Mouse (Mus musculus) cortical plate, adult 2 months (tissue): ENCODE measurements around the gene Olfr958. TPM values are rescaled to one million over a fixed set of nuclear protein-coding genes. Genes with fewer than 3 reads are reported as not detected.

Source experiments
- H3K27ac ChIP-seq: fragments of 200-500 bp; 2 replicates; pipeline ENCODE4 v1.5.1; 2012; ENCODE audit warnings: low read length, control low read depth, inconsistent platforms; ENCODE audit not compliant: insufficient read depth
- H3K4me1 ChIP-seq: fragments of 200-500 bp; 2 replicates; pipeline ENCODE4 v1.6.1; 2011; ENCODE audit warnings: low read length; ENCODE audit not compliant: control insufficient read depth, insufficient read depth
- H3K4me3 ChIP-seq: fragments of 200-500 bp; 2 replicates; pipeline ENCODE4 v1.5.1; 2011; ENCODE audit warnings: mild to moderate bottlenecking, low read length, control low read depth; ENCODE audit not compliant: insufficient read depth
- CTCF ChIP-seq: fragments of 200-500 bp; IDR thresholded peaks from 2 replicates; pipeline ENCODE4 v1.5.1; 2011; ENCODE audit warnings: mild to moderate bottlenecking, control low read depth, low read length; ENCODE audit not compliant: insufficient read depth; ENCODE audit errors: extremely low read depth
- POLR2A ChIP-seq: fragments of 200-500 bp; IDR thresholded peaks from 2 replicates; pipeline ENCODE4 v1.6.1; 2011; ENCODE audit warnings: mild to moderate bottlenecking, low read length, control low read depth; ENCODE audit not compliant: insufficient read depth; ENCODE audit errors: extremely low read depth
- polyA plus RNA-seq: library from polyadenylated mRNA; depleted of rRNA; stranded (reverse); fragments of >200 nt; gene quantifications from 2 replicates; pipeline ENCODE4 v1.2.3, GENCODE M21; 2012; rRNA removed

Olfr958 gene
- polyA plus RNA-seq, 1 experiment = not detected

DNA sequence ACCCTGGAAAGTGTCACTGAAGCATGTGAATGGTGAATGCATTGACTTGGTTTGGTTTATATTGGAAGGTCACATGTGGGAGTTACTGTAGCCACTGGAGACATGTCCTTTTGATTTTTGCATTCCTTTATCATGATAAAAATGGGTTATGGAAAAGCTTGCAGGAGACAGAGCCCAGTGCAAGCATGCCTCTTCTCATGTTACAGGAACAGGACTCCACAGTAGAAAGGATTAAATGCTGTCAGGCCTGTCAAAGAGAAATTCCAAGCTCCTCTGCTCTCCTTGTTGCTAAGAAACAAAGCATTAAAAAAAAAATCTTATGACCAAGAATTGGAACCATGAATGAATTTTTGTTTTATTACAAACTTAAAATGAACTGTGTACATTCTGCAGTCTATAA lies 35.3 kb downstream of the Olfr958 start:
- TF ChIP-seq CTCF = no peak
- TF ChIP-seq POLR2A = no peak
- Histone ChIP-seq H3K4me3 (no peak overlapping the region), H3K4me1 (no peaks in the 10 kb centered on the region), H3K27ac (no peak overlapping the region)

GRCm38 (mm10) chr9:39515531-39515930 lies 38.3 kb downstream of the Olfr958 start, which contains the start of gene Olfr957:
TSS of gene Olfr957 (minus strand) at chr9:39515809.
- Histone ChIP-seq H3K4me3 (no peak within 1 kb of the TSS), H3K4me1 (no peaks in the 10 kb centered on the region), H3K27ac (no peak within 1 kb of the TSS)
- TF ChIP-seq POLR2A (no peak), CTCF (no peak)

- Histone ChIP-seq H3K27ac (no peak overlapping the region), H3K4me1 (no peaks in the 10 kb centered on the region), H3K4me3 (no peak overlapping the region)
- no peak for TF ChIP-seq CTCF
- TF ChIP-seq POLR2A = no peak
These were observed 44.4 kb downstream of the Olfr958 start for GRCm38 (mm10) chr9:39509412-39509811.

DNA sequence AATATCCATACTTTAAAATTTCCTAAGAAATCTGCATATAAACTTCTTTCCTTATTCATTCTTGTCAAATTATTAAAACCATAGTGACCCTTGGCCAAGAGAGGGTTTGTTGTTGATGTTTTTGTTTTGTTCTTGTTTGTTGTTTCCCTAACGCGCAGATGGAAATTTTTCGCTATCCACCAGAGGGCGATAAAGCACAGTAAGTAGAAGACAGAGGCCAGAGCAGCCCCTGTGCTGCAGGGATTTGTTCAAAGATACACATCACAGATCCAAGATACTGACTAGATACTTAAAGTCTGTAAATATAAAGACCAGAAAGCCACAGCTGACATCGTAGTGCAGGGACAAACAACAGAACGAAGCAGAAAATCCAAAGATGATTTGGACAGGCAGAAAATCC lies 44.9 kb downstream of the Olfr958 start:
- H3K4me1 ChIP-seq = no peaks in the 10 kb centered on the region
- no peak for TF ChIP-seq POLR2A
- peak; percentile 63 for TF ChIP-seq CTCF
- no peak overlapping the region for H3K27ac ChIP-seq
- H3K4me3 ChIP-seq = no peak overlapping the region

Other genes with a start within 250 kb of the Olfr958 start
- gene Olfr948, start 228.0 kb downstream of the Olfr958 start, polyA plus RNA-seq = not detected in 2 replicates
- gene Olfr951, start 166.6 kb downstream of the Olfr958 start, polyA plus RNA-seq = not detected in 2 replicates
- not detected in 2 replicates for gene Olfr952, start 126.9 kb downstream of the Olfr958 start, polyA plus RNA-seq
- gene Olfr954, start 97.4 kb downstream of the Olfr958 start, polyA plus RNA-seq = not detected in 2 replicates
- gene Olfr955, start 82.1 kb downstream of the Olfr958 start, polyA plus RNA-seq = not detected in 2 replicates
- gene Olfr44, start 60.1 kb downstream of the Olfr958 start, polyA plus RNA-seq = not detected in 2 replicates
- gene Olfr957, start 38.2 kb downstream of the Olfr958 start, polyA plus RNA-seq = not detected in 2 replicates
- gene Olfr959, start 21.5 kb upstream of the Olfr958 start, polyA plus RNA-seq = not detected in 2 replicates
- gene AW551984, start 50.3 kb upstream of the Olfr958 start, polyA plus RNA-seq = 1.7 and 2.0 TPM in 2 replicates
- not detected in 2 replicates for gene Olfr148, start 56.6 kb upstream of the Olfr958 start, polyA plus RNA-seq
- not detected in 2 replicates for gene Olfr960, start 67.3 kb upstream of the Olfr958 start, polyA plus RNA-seq
- gene Olfr961, start 91.0 kb upstream of the Olfr958 start, polyA plus RNA-seq = not detected in 2 replicates
- gene Olfr963, start 113.2 kb upstream of the Olfr958 start, polyA plus RNA-seq = not detected in 2 replicates
- not detected in 2 replicates for gene Olfr149, start 153.1 kb upstream of the Olfr958 start, polyA plus RNA-seq
- not detected in 2 replicates for gene Olfr965, start 157.3 kb upstream of the Olfr958 start, polyA plus RNA-seq
- not detected in 2 replicates for gene Olfr150, start 176.9 kb upstream of the Olfr958 start, polyA plus RNA-seq
- not detected in 2 replicates for gene Olfr967, start 192.2 kb upstream of the Olfr958 start, polyA plus RNA-seq
- not detected in 2 replicates for gene Olfr968, start 229.2 kb upstream of the Olfr958 start, polyA plus RNA-seq
- not detected in 2 replicates for gene Olfr969, start 236.9 kb upstream of the Olfr958 start, polyA plus RNA-seq